Mouse (Mus musculus) myocyte (in vitro differentiated cells): Measurements from ENCODE around the gene Usp17lc. TPM values are rescaled to one million over a fixed set of nuclear protein-coding genes. Genes with fewer than 3 reads are reported as not detected.
"Not testable (repeated sequence)": the region's sequence is repeated elsewhere in the genome, so short reads cannot be mapped to it uniquely, and the experiment has no call there.

Source experiments
- H3K27me3 ChIP-seq: one replicate; pipeline ENCODE4 v1.6.1; 2011; ENCODE audit not compliant: control insufficient read depth, insufficient read depth, insufficient read length
- H3K36me3 ChIP-seq: one replicate; pipeline ENCODE4 v1.6.1; 2011; ENCODE audit not compliant: control insufficient read depth, insufficient read depth
- H3K4me2 ChIP-seq: one replicate; pipeline ENCODE4 v1.6.1; 2011; ENCODE audit warnings: low read depth, control low read depth
- H3K4me3 ChIP-seq: one replicate; pipeline ENCODE4 v1.5.1; 2011; ENCODE audit warnings: mild to moderate bottlenecking, control low read depth, moderate library complexity
- H3K79me2 ChIP-seq: one replicate; pipeline ENCODE4 v1.6.1; 2011; ENCODE audit not compliant: control insufficient read depth, insufficient read depth
- H3ac ChIP-seq: one replicate; pipeline ENCODE4 v1.6.1; 2011; ENCODE audit not compliant: control insufficient read depth, insufficient read length
- CEBPB ChIP-seq: IDR thresholded peaks from 2 replicates; pipeline ENCODE4 v1.6.1; 2011; ENCODE audit warnings: mild to moderate bottlenecking, moderate library complexity; ENCODE audit not compliant: poor library complexity, insufficient read depth, severe bottlenecking
- E2F4 ChIP-seq: IDR thresholded peaks from one replicate; pipeline ENCODE4 v1.6.1; 2011; ENCODE audit warnings: mild to moderate bottlenecking, control low read depth, moderate library complexity; ENCODE audit not compliant: insufficient read depth
- MAX ChIP-seq: IDR thresholded peaks from one replicate; pipeline ENCODE4 v1.6.1; 2011; ENCODE audit warnings: low read depth, mild to moderate bottlenecking, control low read depth
- MYOD1 ChIP-seq, 3 experiments: IDR thresholded peaks; one replicate each; pipeline ENCODE4 v1.6.1; 2011; ENCODE audit warnings: control low read depth in 2 of 3, low read depth in 2 of 3, mild to moderate bottlenecking in 2 of 3, moderate library complexity in 1 of 3; ENCODE audit not compliant: insufficient read length in 2 of 3, control insufficient read depth in 1 of 3
- MYOG ChIP-seq, 3 experiments: IDR thresholded peaks; one replicate each; pipeline ENCODE4 v1.6.1; 2011; ENCODE audit warnings: control low read depth in 2 of 3, low read depth in 2 of 3, mild to moderate bottlenecking in 2 of 3; ENCODE audit not compliant: insufficient read length in 2 of 3, control insufficient read depth in 1 of 3, insufficient read depth in 1 of 3
- POLR2A ChIP-seq: IDR thresholded peaks from one replicate; pipeline ENCODE4 v1.6.1; 2011; ENCODE audit warnings: low read depth, mild to moderate bottlenecking, control low read depth, moderate library complexity; ENCODE audit not compliant: insufficient read length
- POLR2AphosphoS2 ChIP-seq: IDR thresholded peaks from one replicate; pipeline ENCODE4 v1.6.1; 2011; ENCODE audit warnings: low read depth, control low read depth; ENCODE audit not compliant: insufficient read length
- REST ChIP-seq: IDR thresholded peaks from one replicate; pipeline ENCODE4 v1.6.1; 2011; ENCODE audit warnings: mild to moderate bottlenecking, control low read depth, moderate library complexity; ENCODE audit not compliant: insufficient read depth, insufficient read length
- SRF ChIP-seq: IDR thresholded peaks from one replicate; pipeline ENCODE4 v1.6.1; 2011; ENCODE audit warnings: low read depth; ENCODE audit not compliant: control insufficient read depth, insufficient read length
- TCF12 ChIP-seq: IDR thresholded peaks from one replicate; pipeline ENCODE4 v1.6.1; 2011; ENCODE audit warnings: mild to moderate bottlenecking, control low read depth; ENCODE audit not compliant: poor library complexity, insufficient read depth, severe bottlenecking
- TCF3 ChIP-seq: IDR thresholded peaks from one replicate; pipeline ENCODE4 v1.6.1; 2011; ENCODE audit warnings: low read depth, control low read depth; ENCODE audit not compliant: insufficient read length
- USF1 ChIP-seq: IDR thresholded peaks from one replicate; pipeline ENCODE4 v1.6.1; 2011; ENCODE audit warnings: low read depth, mild to moderate bottlenecking, control low read depth, moderate library complexity
- polyA plus RNA-seq: library from polyadenylated mRNA; unstranded; fragments of >200 nt; fragmentation: generic; extraction: Trizol; gene quantifications from one replicate; pipeline ENCODE4 v1.2.1, GENCODE M21; 2012; ENCODE audit warnings: missing spikeins

Usp17lc gene
- polyA plus RNA-seq, result not detected

DNA sequence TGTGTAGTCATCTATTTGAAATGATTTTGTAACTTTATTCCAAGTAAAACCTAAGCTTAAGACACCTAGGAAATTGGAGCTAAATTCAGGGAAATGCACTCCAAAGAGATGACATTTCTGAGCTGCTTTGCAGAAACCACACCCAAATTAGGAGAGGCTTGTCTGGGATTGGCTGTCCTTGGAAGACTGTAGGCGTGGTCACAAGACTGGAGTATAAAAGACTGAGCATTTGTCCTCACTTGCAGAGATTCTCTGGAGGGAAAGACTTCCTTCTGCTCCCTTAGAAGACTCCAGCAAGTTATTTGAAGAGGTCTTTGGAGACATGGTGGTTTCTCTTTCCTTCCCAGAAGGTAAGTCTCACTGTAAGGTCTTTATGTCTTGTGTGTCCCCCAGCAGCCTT is at the start of gene Usp17lc:
TSS of gene Usp17lc (plus strand) at position 301 of the 400 bp plus-strand sequence.
- H3ac ChIP-seq, H3K27me3 ChIP-seq, H3K79me2 ChIP-seq, H3K4me3 ChIP-seq, H3K4me2 ChIP-seq, H3K36me3 ChIP-seq: not testable (repeated sequence)

DNA sequence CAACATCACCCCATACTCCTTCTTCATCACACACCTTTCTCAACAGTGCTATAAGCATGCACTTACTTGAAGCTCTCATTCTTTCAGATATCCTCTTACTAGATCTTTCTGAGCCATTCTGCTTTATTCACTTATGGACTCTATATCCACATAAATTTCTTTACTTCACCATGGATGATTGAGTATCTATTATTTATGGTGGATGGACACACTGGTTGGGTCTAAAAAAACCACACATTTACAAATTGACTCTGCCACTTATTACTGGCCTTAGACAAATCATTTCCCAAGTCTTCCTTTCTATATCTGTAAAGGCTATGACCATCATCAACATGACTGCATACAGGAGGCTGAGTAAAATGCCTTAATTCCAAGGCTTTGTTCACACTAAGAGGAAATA is 28.8 kb upstream of the Usp17lc start, which contains the start of gene Olfr603:
TSS of gene Olfr603 (minus strand) at position 101 of the 400 bp plus-strand sequence.
- Histone ChIP-seq H3K4me2 (no peak within 1 kb of the TSS), H3ac (no peak within 1 kb of the TSS), H3K36me3 (no peaks in the 10 kb centered on the region), H3K79me2 (no peaks in the 10 kb centered on the region), H3K4me3 (no peak within 1 kb of the TSS), H3K27me3 (no peaks in the 10 kb centered on the region)
- no peak for TF ChIP-seq REST
- TF ChIP-seq USF1, result no peak
- TF ChIP-seq TCF3, result no peak
- TF ChIP-seq MYOG (IDR thresholded peaks at IDR 0.05; ENCODE audit: control insufficient read depth in 1 of 3, insufficient read depth in 1 of 3, insufficient read length in 2 of 3, low read depth in 2 of 3), result no peak
- TF ChIP-seq E2F4, result no peak
- TF ChIP-seq SRF, result no peak
- TF ChIP-seq MAX, result no peak
- TF ChIP-seq POLR2A, result no peak
- TF ChIP-seq CEBPB, result no peak
- TF ChIP-seq MYOD1 (IDR thresholded peaks at IDR 0.05; ENCODE audit: control insufficient read depth in 1 of 3, insufficient read length in 2 of 3, low read depth in 2 of 3), result no peak
- no peak for TF ChIP-seq TCF12
- TF ChIP-seq POLR2AphosphoS2, result no peak

DNA sequence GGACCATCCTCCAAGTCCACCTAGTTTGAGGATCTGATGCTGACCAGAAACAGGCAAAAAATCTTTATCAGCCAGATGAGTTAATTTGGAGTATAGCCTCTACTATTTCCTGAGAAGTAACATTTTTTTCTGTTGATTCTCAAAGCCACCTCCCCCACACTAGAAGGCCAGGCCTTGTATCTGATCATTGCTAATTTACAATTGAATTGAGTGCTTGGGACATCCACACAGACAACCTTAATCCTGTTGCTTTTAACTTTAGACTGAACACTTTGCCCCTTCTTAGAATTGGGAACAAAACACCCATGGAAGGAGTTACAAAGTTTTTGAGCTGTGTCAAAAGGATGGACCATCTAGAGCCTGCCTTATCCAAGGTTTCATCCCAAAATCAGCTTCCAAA is 17.1 kb upstream of the Usp17lc start:
- H3K36me3 ChIP-seq, result no peaks in the 10 kb centered on the region
- TF ChIP-seq POLR2AphosphoS2 (no peak), POLR2A (no peak), SRF (no peak), CEBPB (no peak), USF1 (no peak), MYOD1 (IDR thresholded peaks at IDR 0.05; ENCODE audit: control insufficient read depth in 1 of 3, insufficient read length in 2 of 3, low read depth in 2 of 3) (no peak), TCF12 (no peak), MYOG (IDR thresholded peaks at IDR 0.05; ENCODE audit: control insufficient read depth in 1 of 3, insufficient read depth in 1 of 3, insufficient read length in 2 of 3, low read depth in 2 of 3) (no peak), REST (no peak), E2F4 (no peak)
- no peaks in the 10 kb centered on the region for H3K27me3 ChIP-seq
- no peak overlapping the region for H3K4me2 ChIP-seq
- no peak overlapping the region for H3ac ChIP-seq
- no peaks in the 10 kb centered on the region for H3K79me2 ChIP-seq
- H3K4me3 ChIP-seq, result no peak overlapping the region

DNA sequence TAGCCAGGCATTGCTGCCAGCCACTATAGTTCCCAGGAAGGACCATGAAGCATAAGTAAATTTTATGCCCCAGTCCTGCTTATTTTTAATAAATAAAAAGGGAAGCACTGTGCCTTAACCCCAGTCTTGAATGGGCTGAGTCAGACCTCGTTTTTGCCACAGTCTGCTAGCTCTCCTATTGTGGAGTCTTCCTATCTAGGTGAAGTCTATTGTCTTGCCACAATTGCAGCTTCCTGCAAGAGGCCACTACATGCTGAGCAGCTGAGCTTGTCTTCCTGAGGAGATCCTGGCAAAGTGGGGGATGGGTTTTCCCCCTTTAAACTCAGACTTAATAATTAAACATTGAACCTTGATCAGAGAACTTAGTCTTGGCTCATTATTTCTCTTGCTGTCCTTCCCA is 15.9 kb upstream of the Usp17lc start:
- Histone ChIP-seq H3K27me3 (no peaks in the 10 kb centered on the region), H3K4me2 (no peak overlapping the region), H3K4me3 (no peak overlapping the region), H3K79me2 (no peaks in the 10 kb centered on the region), H3ac (no peak overlapping the region), H3K36me3 (no peaks in the 10 kb centered on the region)
- TF ChIP-seq TCF12 (no peak), MAX (no peak), TCF3 (no peak), CEBPB (no peak), SRF (no peak), E2F4 (no peak), POLR2AphosphoS2 (no peak), POLR2A (no peak), USF1 (no peak), MYOD1 (IDR thresholded peaks at IDR 0.05; ENCODE audit: control insufficient read depth in 1 of 3, insufficient read length in 2 of 3, low read depth in 2 of 3) (no peak), MYOG (IDR thresholded peaks at IDR 0.05; ENCODE audit: control insufficient read depth in 1 of 3, insufficient read depth in 1 of 3, insufficient read length in 2 of 3, low read depth in 2 of 3) (no peak), REST (no peak)

DNA sequence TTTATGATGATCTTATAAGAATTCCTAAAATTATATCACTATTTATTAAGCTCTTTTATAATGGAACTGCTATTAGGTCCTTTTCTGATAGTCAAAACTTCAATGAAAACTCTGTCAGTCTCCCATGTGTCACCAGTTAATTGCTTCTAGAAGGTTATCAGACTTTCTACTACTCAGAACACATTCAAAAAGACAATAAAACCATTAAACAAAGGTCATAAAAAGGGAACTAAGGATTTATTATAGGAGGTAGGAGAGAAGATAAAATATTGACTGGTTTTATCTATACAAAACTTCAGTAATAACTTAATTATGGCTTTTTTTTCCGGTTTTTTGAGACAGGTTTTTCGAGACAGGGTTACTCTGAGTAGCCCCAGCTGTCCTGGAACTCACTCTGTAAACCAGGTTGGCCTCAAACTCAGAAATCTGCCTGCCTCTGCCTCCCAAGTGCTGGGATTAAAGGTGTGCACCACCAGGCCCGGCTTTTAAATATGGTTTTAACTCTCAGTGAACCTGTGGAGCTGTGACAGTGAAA is 8.3 kb upstream of the Usp17lc start:
- H3ac ChIP-seq, H3K4me3 ChIP-seq, H3K27me3 ChIP-seq, H3K4me2 ChIP-seq, H3K36me3 ChIP-seq, H3K79me2 ChIP-seq: not testable (repeated sequence)

DNA sequence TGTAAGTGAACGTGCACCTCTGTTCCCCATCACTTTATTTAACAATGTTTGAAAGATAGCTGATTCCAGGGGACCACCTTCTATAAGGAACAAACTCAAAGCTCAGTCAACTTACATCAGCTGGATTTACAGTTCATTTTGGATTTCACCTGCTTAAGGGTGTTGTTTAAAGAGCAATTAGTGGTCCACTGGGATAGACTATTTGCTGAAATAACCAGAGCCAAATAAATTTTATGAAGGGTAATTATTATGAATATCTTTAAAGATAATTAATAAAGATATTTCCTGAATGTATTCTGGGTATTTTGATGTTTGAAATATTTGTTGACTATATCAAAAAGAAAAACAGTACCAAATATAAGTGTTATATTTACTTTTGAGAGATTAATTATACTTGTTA is 30.5 kb downstream of the Usp17lc start, which contains the start of gene Olfr605:
TSS of gene Olfr605 (minus strand) at position 101 of the 400 bp plus-strand sequence.
- Histone ChIP-seq H3K79me2 (no peaks in the 10 kb centered on the region), H3K27me3 (no peaks in the 10 kb centered on the region), H3K4me2 (no peak within 1 kb of the TSS), H3K36me3 (no peaks in the 10 kb centered on the region), H3ac (no peak within 1 kb of the TSS), H3K4me3 (no peak within 1 kb of the TSS)
- TF ChIP-seq MYOG (IDR thresholded peaks at IDR 0.05; ENCODE audit: control insufficient read depth in 1 of 3, insufficient read depth in 1 of 3, insufficient read length in 2 of 3, low read depth in 2 of 3) (no peak), MYOD1 (IDR thresholded peaks at IDR 0.05; ENCODE audit: control insufficient read depth in 1 of 3, insufficient read length in 2 of 3, low read depth in 2 of 3) (no peak), MAX (no peak), TCF3 (no peak), POLR2AphosphoS2 (no peak), E2F4 (no peak), USF1 (no peak), TCF12 (no peak), REST (no peak), SRF (no peak), CEBPB (no peak)
